Mouse (Mus musculus) brain, embryonic 14.5 days (tissue): ENCODE data around the gene Ugt1a7c.

Experiments used
- CTCF ChIP-seq: fragments of 200-500 bp; IDR thresholded peaks from 2 replicates; pipeline ENCODE4 v1.5.1; 2012; ENCODE audit warnings: inconsistent platforms, mild to moderate bottlenecking, moderate library complexity, borderline replicate concordance; ENCODE audit not compliant: insufficient read depth, insufficient read length; ENCODE audit errors: extremely low read depth
- POLR2A ChIP-seq: fragments of 200-500 bp; IDR thresholded peaks from 2 replicates; pipeline ENCODE4 v1.6.1; 2012; ENCODE audit warnings: mild to moderate bottlenecking, inconsistent platforms, borderline replicate concordance; ENCODE audit not compliant: poor library complexity, insufficient read depth, insufficient read length, severe bottlenecking; ENCODE audit errors: extremely low read depth

- TF ChIP-seq CTCF = no peak
- no peak for TF ChIP-seq POLR2A
Measured at GRCm38 (mm10) chr1:88257681-88258080, 162.8 kb downstream of the Ugt1a7c start.
